Comparison of ENCODE assay signal across 23 mouse cellular contexts in genomic region chr9:115660371-115660770, GRCm38 (mm10).
A peak's percentile ranks its signal among the peaks of the same experiment; 100 is the strongest.
DNase-seq lines count a peak whose midpoint lies in the region; ATAC-seq and TF ChIP-seq lines count a peak whose summit lies in the region.
"Had no signal": no experiment of that assay in that cellular context is flagged by ENCODE, and none has a peak within 500 bp of the region (broad histone marks: within the 10 kb centered on the region; RNA-seq: fewer than 3 reads in every experiment).

No protein-coding gene starts in this region.

- H3K9me3 ChIP-seq in forebrain, embryonic 11.5 days (ENCODE audit: control insufficient read depth, low read length) = no peaks in the 10 kb centered on the region; the same call in 1 of the 2 replicates
- no peaks in the 10 kb centered on the region for H3K9me3 ChIP-seq in forebrain, embryonic 14.5 days (replicated peaks; ENCODE audit: control insufficient read depth, low read length)
- no peaks in the 10 kb centered on the region; the same call in 1 of the 2 replicates for H3K9me3 ChIP-seq in kidney, embryonic 14.5 days (ENCODE audit: control insufficient read depth, low read length)
- H3K9me3 ChIP-seq in stomach, postnatal 0 days (ENCODE audit: control insufficient read depth, low read length) = no peaks in the 10 kb centered on the region
- H3K9me3 ChIP-seq: embryonic facial prominence, embryonic 12.5 days; heart, embryonic 15.5 days had no signal

- no peak overlapping the region for H3K27ac ChIP-seq in forebrain, embryonic 11.5 days (ENCODE audit: low read depth, low read length)
- H3K27ac ChIP-seq in forebrain, embryonic 14.5 days (ENCODE audit: low read depth, low read length) = no peak overlapping the region
- H3K27ac ChIP-seq in kidney, embryonic 14.5 days (ENCODE audit: low read depth, low read length) = no peak overlapping the region
- H3K27ac ChIP-seq in stomach, postnatal 0 days (replicated peaks) = no peak overlapping the region
- H3K27ac ChIP-seq: embryonic facial prominence, embryonic 12.5 days; forebrain, embryonic 12.5 days; heart, adult 2 months; heart, embryonic 15.5 days; hindbrain, embryonic 14.5 days had no signal

- TF ChIP-seq CTCF in stomach, postnatal 0 days (IDR thresholded peaks at IDR 0.05; ENCODE audit: low read depth) = no peak

- ATAC-seq in forebrain, embryonic 11.5 days (replicated peaks; ENCODE audit: low FRiP score) = no peak
- no peak for ATAC-seq in forebrain, embryonic 14.5 days
- no peak for ATAC-seq in kidney, embryonic 14.5 days (ENCODE audit: low FRiP score, low TSS enrichment)
- no peak for ATAC-seq in stomach, postnatal 0 days (ENCODE audit: low FRiP score, low TSS enrichment)
- ATAC-seq: CD4-positive, CD25-positive, alpha-beta regulatory T cell, adult 4 months; forebrain, postnatal 0 days had no signal

- no peak for TF ChIP-seq EP300 in stomach, postnatal 0 days (optimal IDR thresholded peaks at IDR 0.05)

- peak; percentile 29 for DNase-seq in forebrain, embryonic 11.5 days (ENCODE audit: low spot score)
- DNase-seq in forebrain, embryonic 14.5 days (ENCODE audit: low spot score) = no peak
- peak; percentile 74 for DNase-seq in kidney, adult 9 months
- peak; percentile 30 to 48 for DNase-seq in kidney, postnatal 36 days
- no peak for DNase-seq in stomach, postnatal 0 days (ENCODE audit: low spot score)
- no peak for DNase-seq in layer of hippocampus, postnatal 10 days (ENCODE audit: low spot score in 2 of 2)
- DNase-seq: adrenal gland, postnatal 14 days; B cell, adult 2 months; cerebellum, adult 11-12 months; cerebellum, adult 9-10 months; cerebellum, postnatal 25 days; forebrain, postnatal 0 days; gastrocnemius, postnatal 14 days; heart, adult 2 months; heart, postnatal 14 days had no signal

- peaks cover 3% of the 10 kb centered on the region; the same call in 1 of the 2 replicates for H3K27me3 ChIP-seq in forebrain, embryonic 11.5 days (ENCODE audit: control insufficient read depth, insufficient read depth, low read length)
- no peaks in the 10 kb centered on the region for H3K27me3 ChIP-seq in forebrain, embryonic 14.5 days (replicated peaks; ENCODE audit: control insufficient read depth, insufficient read depth, low read length)
- H3K27me3 ChIP-seq in kidney, embryonic 14.5 days (ENCODE audit: control insufficient read depth, insufficient read depth, low read length) = no peaks in the 10 kb centered on the region
- no peaks in the 10 kb centered on the region for H3K27me3 ChIP-seq in stomach, postnatal 0 days (ENCODE audit: control insufficient read depth, insufficient read depth, low read length)
- H3K27me3 ChIP-seq: embryonic facial prominence, embryonic 12.5 days; heart, embryonic 15.5 days had no signal

- no peaks in the 10 kb centered on the region for H3K36me3 ChIP-seq in forebrain, embryonic 11.5 days (ENCODE audit: control insufficient read depth, insufficient read depth, low read length)
- H3K36me3 ChIP-seq in forebrain, embryonic 14.5 days (ENCODE audit: control insufficient read depth, insufficient read depth, low read length) = no peaks in the 10 kb centered on the region
- H3K36me3 ChIP-seq in kidney, embryonic 14.5 days (ENCODE audit: control insufficient read depth, insufficient read depth, low read length) = no peaks in the 10 kb centered on the region
- H3K36me3 ChIP-seq in stomach, postnatal 0 days (ENCODE audit: control insufficient read depth, insufficient read depth, low read length) = no peaks in the 10 kb centered on the region
- H3K36me3 ChIP-seq: embryonic facial prominence, embryonic 12.5 days; forebrain, embryonic 12.5 days; G1E; heart, embryonic 15.5 days had no signal

- H3K4me2 ChIP-seq in forebrain, embryonic 11.5 days (ENCODE audit: low read depth, low read length, severe bottlenecking) = no peak overlapping the region
- no peak overlapping the region for H3K4me2 ChIP-seq in forebrain, embryonic 14.5 days (ENCODE audit: low read length)
- no peak overlapping the region for H3K4me2 ChIP-seq in kidney, embryonic 14.5 days (replicated peaks; ENCODE audit: low read depth, low read length)
- no peak overlapping the region for H3K4me2 ChIP-seq in stomach, postnatal 0 days (replicated peaks; ENCODE audit: low read depth)
- H3K4me2 ChIP-seq: embryonic facial prominence, embryonic 12.5 days; forebrain, embryonic 12.5 days; heart, embryonic 11.5 days; heart, embryonic 15.5 days; hindbrain, embryonic 14.5 days had no signal

- no peak overlapping the region for H3K4me3 ChIP-seq in forebrain, embryonic 11.5 days (ENCODE audit: low read depth, low read length)
- H3K4me3 ChIP-seq in forebrain, embryonic 14.5 days (ENCODE audit: low read depth, low read length) = no peak overlapping the region
- no peak overlapping the region for H3K4me3 ChIP-seq in kidney, embryonic 14.5 days (ENCODE audit: low read length)
- H3K4me3 ChIP-seq in stomach, postnatal 0 days (ENCODE audit: low read depth, low read length) = no peak overlapping the region
- H3K4me3 ChIP-seq: embryonic facial prominence, embryonic 12.5 days; forebrain, embryonic 12.5 days; heart, adult 2 months; heart, embryonic 15.5 days had no signal

- H3K4me1 ChIP-seq in forebrain, embryonic 11.5 days (replicated peaks; ENCODE audit: control insufficient read depth, insufficient read depth, low read length) = no peaks in the 10 kb centered on the region
- no peaks in the 10 kb centered on the region for H3K4me1 ChIP-seq in forebrain, embryonic 14.5 days (ENCODE audit: control insufficient read depth, insufficient read depth, low read length)
- 0 out of 2 replicates have a peak, but pooled peaks cover 4% of the 10 kb centered on the region for H3K4me1 ChIP-seq in kidney, embryonic 14.5 days (ENCODE audit: control insufficient read depth, insufficient read depth, low read length)
- H3K4me1 ChIP-seq in stomach, postnatal 0 days (replicated peaks; ENCODE audit: control insufficient read depth, insufficient read depth) = no peaks in the 10 kb centered on the region
- H3K4me1 ChIP-seq: embryonic facial prominence, embryonic 12.5 days; forebrain, embryonic 12.5 days; heart, embryonic 15.5 days had no signal

- whole genome bisulfite sequencing in forebrain, embryonic 11.5 days = 88% methylated on average over 1 of the region's 1 CpGs
- WGBS in forebrain, embryonic 14.5 days = 88% methylated on average over 1 of the region's 1 CpGs
- WGBS in kidney, embryonic 14.5 days = 76% methylated on average over 1 of the region's 1 CpGs
- WGBS in stomach, postnatal 0 days = 64% methylated on average over 1 of the region's 1 CpGs

- no peak overlapping the region for H3K9ac ChIP-seq in forebrain, embryonic 11.5 days (ENCODE audit: low read length)
- H3K9ac ChIP-seq in forebrain, embryonic 14.5 days (ENCODE audit: low read length) = no peak overlapping the region
- no peak overlapping the region for H3K9ac ChIP-seq in kidney, embryonic 14.5 days (ENCODE audit: low read depth, low read length)
- no peak overlapping the region for H3K9ac ChIP-seq in stomach, postnatal 0 days (ENCODE audit: low read length)
- H3K9ac ChIP-seq: embryonic facial prominence, embryonic 12.5 days; forebrain, embryonic 12.5 days; forebrain, postnatal 0 days; heart, embryonic 15.5 days; hindbrain, embryonic 14.5 days had no signal

Comparison
In these comparisons a context has a peak if more than half of its experiments do, and no peak if none do; other contexts are left out.
1. DNase-seq: peak in forebrain, embryonic 11.5 days (single experiment), kidney, adult 9 months (single experiment) and kidney, postnatal 36 days (2 of 2); none in forebrain, embryonic 14.5 days (single experiment), stomach, postnatal 0 days (single experiment) and layer of hippocampus, postnatal 10 days (0 of 2).